Mouse (Mus musculus) hindbrain, postnatal 0 days (tissue): ENCODE measurements at regions not wholly inside any gene's neighbourhood (a gene's known extent, or its start where the extent isn't known, plus 50 kb on each side); places are given as distances from the start of the nearest gene placed in this dataset.

Source experiments
- ATAC-seq: fragments of 200-750 bp; cut with Nextera tagmentation; 2 replicates; pipeline ENCODE4 v1.8.0; 2017; ENCODE audit warnings: mild to moderate bottlenecking, moderate TSS enrichment, moderate library complexity
- DNase-seq: peaks from one replicate; pipeline ENCODE4 v3.0.0-alpha.2; 2015; ENCODE audit warnings: low spot score
- H3K27ac ChIP-seq: fragments of 300-500 bp; sonication (generic); 2 replicates; pipeline ENCODE4 v1.5.1; 2014; ENCODE audit warnings: mild to moderate bottlenecking
- H3K27me3 ChIP-seq: fragments of 300-500 bp; sonication (generic); 2 replicates; pipeline ENCODE4 v1.6.1; 2014; ENCODE audit warnings: low read length, mixed read lengths; ENCODE audit not compliant: insufficient read depth
- H3K36me3 ChIP-seq: fragments of 300-500 bp; sonication (generic); 2 replicates; pipeline ENCODE4 v1.6.1; 2014; ENCODE audit warnings: low read length, mixed read lengths; ENCODE audit not compliant: insufficient read depth
- H3K4me1 ChIP-seq: fragments of 300-500 bp; sonication (generic); 2 replicates; pipeline ENCODE4 v1.6.1; 2014; ENCODE audit warnings: antibody characterized with exemption, low read length, mixed read lengths; ENCODE audit not compliant: insufficient read depth
- H3K4me2 ChIP-seq: fragments of 300-500 bp; sonication (generic); 2 replicates; pipeline ENCODE4 v1.6.1; 2014; ENCODE audit warnings: low read depth, mild to moderate bottlenecking, low read length, moderate library complexity, mixed read lengths
- H3K4me3 ChIP-seq: fragments of 300-500 bp; sonication (generic); 2 replicates; pipeline ENCODE4 v1.5.1; 2014; ENCODE audit warnings: low read length
- H3K9ac ChIP-seq: fragments of 300-500 bp; sonication (generic); replicated peaks from 2 replicates; pipeline ENCODE4 v1.6.1; 2014; ENCODE audit warnings: mild to moderate bottlenecking, low read length, moderate library complexity, mixed read lengths
- H3K9me3 ChIP-seq: fragments of 300-500 bp; sonication (generic); 2 replicates; pipeline ENCODE4 v1.6.1; 2016; ENCODE audit warnings: low read length, mixed read lengths
- CTCF ChIP-seq: IDR thresholded peaks from 2 replicates; pipeline ENCODE4 v1.5.1; 2016; ENCODE audit warnings: antibody characterized with exemption, control low read depth, low read depth
- WGBS: fragments of 180-500 bp; shearing (Covaris S2); extraction: QIAGEN DNeasy Blood & Tissue Kit; methylation state at CpG from one replicate; pipeline ENCODE4 v1.1.7; 2014; 5-methylcytosine and 5-hydroxymethylcytosine counted together

DNA sequence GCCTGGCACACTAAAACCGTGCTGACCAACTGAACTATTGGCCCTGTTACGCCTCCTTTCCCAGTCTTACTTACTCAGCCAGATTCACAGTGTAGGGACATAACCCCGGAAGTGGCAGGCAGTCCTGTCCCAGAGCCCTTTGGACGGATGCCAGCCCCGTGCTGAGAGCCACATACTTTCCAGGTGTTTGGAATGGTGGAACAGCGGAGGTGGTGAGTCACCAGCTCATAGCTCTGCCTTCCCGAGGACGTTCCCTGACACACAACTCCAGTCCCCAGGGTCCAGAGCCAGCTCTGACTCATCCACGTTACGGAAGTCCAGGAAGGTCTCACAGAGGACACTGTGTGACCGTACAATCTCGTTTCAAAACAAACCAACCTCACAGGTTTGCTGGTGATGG lies 61.2 kb upstream of the Zfp217 start:
- Histone ChIP-seq H3K36me3 (no peaks in the 10 kb centered on the region), H3K27ac (no peak overlapping the region), H3K27me3 (no peaks in the 10 kb centered on the region), H3K4me2 (no peak overlapping the region), H3K9ac (no peak overlapping the region), H3K4me3 (no peak overlapping the region), H3K9me3 (no peaks in the 10 kb centered on the region), H3K4me1 (no peaks in the 10 kb centered on the region)
- no peak for DNase-seq
- TF ChIP-seq CTCF = no peak
- WGBS = 76% methylated on average over 12 of the region's 12 CpGs
- no peak for ATAC-seq

DNA sequence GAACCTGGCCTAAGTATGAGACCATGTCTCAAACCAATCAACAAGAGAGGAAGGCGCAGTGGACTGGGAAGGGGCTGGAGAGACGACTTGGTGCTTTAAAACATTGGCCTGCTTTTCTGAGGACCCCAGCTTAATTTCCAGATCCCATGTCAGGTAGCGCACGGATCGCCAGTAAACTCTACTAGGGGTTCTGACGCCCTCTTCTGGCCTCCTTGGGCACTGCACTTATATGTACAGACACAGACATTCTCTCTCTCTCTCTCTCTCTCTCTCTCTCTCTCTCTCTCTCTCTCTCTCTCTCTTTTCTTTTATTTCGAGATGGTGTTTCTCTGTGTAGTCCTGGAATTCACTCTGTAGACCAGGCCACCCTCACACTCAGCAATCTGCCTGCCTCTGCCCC lies 60.0 kb upstream of the Zfp217 start:
- Histone ChIP-seq H3K27me3 (no peaks in the 10 kb centered on the region), H3K4me1 (no peaks in the 10 kb centered on the region), H3K36me3 (no peaks in the 10 kb centered on the region), H3K9ac (no peak overlapping the region), H3K27ac (no peak overlapping the region), H3K9me3 (no peaks in the 10 kb centered on the region), H3K4me3 (no peak overlapping the region), H3K4me2 (no peak overlapping the region)
- 0 out of 2 replicates have a peak, but pooled peaks have one; percentile 8 for TF ChIP-seq CTCF
- DNase-seq (no peak), ATAC-seq (no peak)
- WGBS = 84% methylated on average over 7 of the region's 7 CpGs

DNA sequence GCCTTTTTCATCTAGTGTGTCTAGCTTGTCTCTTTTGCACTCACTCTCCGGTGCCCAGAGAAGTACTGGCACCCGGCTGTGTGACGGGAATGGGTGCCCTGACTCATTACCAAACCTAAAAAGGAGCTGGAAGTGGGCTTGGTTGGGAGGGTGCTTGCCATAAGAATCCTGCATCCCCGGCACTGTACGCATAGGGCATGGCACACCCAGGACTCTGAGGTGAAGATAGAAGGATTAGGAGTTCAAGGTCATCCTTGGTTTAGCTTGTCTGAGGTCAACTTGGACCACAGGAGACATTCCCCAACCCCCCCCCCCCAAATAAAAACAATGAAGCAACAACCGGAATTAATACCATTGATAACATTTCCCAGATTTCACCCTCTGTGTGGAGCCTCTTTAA lies 59.5 kb upstream of the Zfp217 start:
- Histone ChIP-seq H3K27me3 (no peaks in the 10 kb centered on the region), H3K36me3 (no peaks in the 10 kb centered on the region), H3K27ac (no peak overlapping the region), H3K4me2 (no peak overlapping the region), H3K9ac (no peak overlapping the region), H3K9me3 (no peaks in the 10 kb centered on the region), H3K4me1 (no peaks in the 10 kb centered on the region), H3K4me3 (no peak overlapping the region)
- TF ChIP-seq CTCF = no peak
- WGBS = 93% methylated on average over 6 of the region's 6 CpGs
- ATAC-seq = no peak
- DNase-seq = no peak

DNA sequence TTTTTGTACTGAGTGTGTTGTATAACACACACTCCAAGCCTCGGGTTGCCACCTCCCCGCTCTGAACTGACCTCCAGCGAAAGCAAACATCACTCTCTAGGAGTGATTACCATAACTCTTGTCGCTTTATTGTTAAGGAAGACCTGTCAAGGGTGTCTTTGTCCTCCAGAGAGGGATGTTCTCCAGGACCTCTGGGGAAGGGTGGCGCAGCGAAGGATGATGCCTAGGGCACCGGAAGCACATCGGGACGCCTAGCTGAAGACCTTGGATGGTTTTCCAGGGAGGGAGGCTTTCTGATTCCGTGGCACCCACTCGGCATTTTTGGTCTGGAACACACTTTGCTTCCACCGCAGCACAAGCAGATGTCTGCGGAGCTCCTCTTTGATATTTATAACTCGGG lies 59.0 kb upstream of the Zfp217 start:
- DNase-seq (no peak), ATAC-seq (no peak)
- Histone ChIP-seq H3K36me3 (no peaks in the 10 kb centered on the region), H3K4me1 (no peaks in the 10 kb centered on the region), H3K4me2 (no peak overlapping the region), H3K27ac (no peak overlapping the region), H3K4me3 (no peak overlapping the region), H3K9me3 (no peaks in the 10 kb centered on the region), H3K27me3 (no peaks in the 10 kb centered on the region), H3K9ac (no peak overlapping the region)
- 56% methylated on average over 14 of the region's 14 CpGs for WGBS
- TF ChIP-seq CTCF = no peak

DNA sequence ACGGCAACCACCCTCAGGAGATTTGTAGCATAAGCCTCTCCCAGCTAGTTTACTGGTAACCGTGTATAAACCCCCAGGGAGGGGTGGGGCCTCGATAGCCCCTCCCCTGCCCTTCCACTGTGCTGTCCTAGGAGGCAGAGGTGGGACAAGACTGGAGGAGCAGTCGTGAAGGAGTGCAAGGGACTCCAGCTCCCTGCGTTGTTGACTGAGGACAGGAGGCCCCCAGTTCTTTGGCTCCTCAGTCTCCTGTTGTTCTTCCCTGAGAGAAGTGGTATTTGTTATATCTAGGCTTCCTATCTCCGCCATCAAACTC lies 58.5 kb upstream of the Zfp217 start:
- Histone ChIP-seq H3K4me1 (no peaks in the 10 kb centered on the region), H3K4me3 (no peak overlapping the region), H3K9ac (no peak overlapping the region), H3K27ac (no peak overlapping the region), H3K27me3 (no peaks in the 10 kb centered on the region), H3K9me3 (no peaks in the 10 kb centered on the region), H3K36me3 (no peaks in the 10 kb centered on the region), H3K4me2 (no peak overlapping the region)
- WGBS = 13% methylated on average over 6 of the region's 6 CpGs
- no peak for ATAC-seq
- DNase-seq = no peak
- no peak for TF ChIP-seq CTCF

DNA sequence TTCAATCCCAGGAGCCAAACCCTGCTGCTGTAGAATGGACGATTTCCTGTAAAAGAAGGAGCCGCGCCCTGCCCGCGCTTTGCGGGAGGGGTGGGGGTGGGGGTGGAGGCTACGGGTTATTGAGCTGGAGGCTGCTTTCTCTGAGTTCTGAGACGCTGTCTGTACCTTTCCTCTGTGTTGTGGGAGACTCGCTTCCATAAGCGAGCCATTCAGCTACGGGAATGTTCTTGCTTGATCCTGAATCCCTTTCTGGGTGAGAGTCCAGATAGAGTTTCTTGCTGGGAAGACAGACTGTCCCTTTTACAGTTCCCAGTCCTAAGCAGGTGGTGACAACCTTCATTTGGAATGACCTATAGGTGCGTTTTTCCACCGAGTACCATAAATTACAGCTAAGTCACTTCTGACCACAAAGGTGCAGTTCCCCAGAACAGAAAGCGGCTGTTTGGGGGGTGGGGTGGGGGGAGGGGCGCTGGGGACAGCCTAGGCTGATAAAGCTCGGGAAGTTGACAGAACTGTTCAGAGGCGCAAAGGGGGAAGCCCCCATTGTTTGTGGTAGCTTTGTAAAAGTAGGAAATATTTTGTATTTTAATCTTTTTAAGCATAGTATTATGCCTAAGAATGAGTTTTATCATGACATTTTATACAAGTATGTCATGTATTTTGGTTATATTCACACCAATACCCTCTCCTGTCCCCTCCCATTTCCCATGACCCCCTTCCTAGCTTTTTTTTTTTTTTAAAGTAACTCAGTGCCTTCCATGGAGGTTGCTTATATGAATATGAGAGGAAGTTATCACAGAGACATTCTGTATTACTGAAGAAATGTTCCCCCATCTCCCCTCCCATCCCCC lies 57.9 kb upstream of the Zfp217 start:
- H3K4me2 ChIP-seq = peak overlapping the region; percentile 67
- no peaks in the 10 kb centered on the region for H3K27me3 ChIP-seq
- H3K4me1 ChIP-seq = no peaks in the 10 kb centered on the region
- H3K4me3 ChIP-seq = peak overlapping the region; percentile 34
- 0 out of 2 replicates have a peak, but pooled peaks have one; percentile 21 for ATAC-seq
- peak overlapping the region; percentile 41; the same call in 1 of the 2 replicates for H3K9ac ChIP-seq
- WGBS = under 1% methylated on average over 17 of the region's 17 CpGs
- no peaks in the 10 kb centered on the region for H3K9me3 ChIP-seq
- no peaks in the 10 kb centered on the region for H3K36me3 ChIP-seq
- peak; percentile 24 for DNase-seq
- no peak for TF ChIP-seq CTCF
- H3K27ac ChIP-seq = peak overlapping the region; percentile 23; the same call in 1 of the 2 replicates

DNA sequence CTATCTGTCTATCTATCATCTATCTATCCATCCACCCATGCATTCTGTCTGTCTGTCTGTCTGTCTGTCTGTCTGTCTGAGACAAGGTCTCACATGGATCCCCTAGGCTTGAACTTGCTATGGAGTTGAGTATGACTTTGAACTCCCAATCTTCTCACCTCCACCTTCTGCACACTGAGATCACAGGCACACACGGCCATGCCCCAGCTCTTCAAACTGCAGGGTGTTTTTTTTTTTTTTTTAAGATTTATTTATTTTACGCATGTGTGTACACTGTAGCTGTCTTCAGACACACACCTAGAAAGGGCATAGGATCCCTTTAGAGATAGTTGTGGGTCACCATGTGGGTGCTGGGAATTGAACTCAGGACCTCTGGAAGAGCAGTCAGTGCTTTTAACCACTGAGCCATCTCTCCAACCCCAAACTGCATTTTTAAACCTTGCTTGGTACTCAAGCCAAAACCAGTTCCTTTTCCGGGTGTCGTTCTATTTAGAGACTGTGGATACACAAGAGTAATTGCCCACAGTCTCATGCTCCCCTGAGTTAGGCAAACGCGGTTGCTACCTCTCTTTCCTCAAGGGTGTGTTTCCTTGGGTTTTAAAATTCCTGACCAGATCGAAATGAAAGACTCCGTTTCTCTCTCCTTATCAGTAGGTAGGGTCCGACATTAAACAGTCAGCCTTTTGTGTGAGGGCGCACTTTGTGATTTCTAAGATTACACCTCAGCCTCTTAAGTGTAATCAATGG lies 57.0 kb upstream of the Zfp217 start:
- no peak overlapping the region for H3K27ac ChIP-seq
- H3K27me3 ChIP-seq = no peaks in the 10 kb centered on the region
- H3K9ac ChIP-seq = no peak overlapping the region
- 36% methylated on average over 10 of the region's 10 CpGs for WGBS
- DNase-seq (no peak), ATAC-seq (no peak)
- peak overlapping the region; percentile 34 for H3K4me3 ChIP-seq
- no peaks in the 10 kb centered on the region for H3K4me1 ChIP-seq
- peak overlapping the region; percentile 67 for H3K4me2 ChIP-seq
- no peaks in the 10 kb centered on the region for H3K9me3 ChIP-seq
- no peak for TF ChIP-seq CTCF
- no peaks in the 10 kb centered on the region for H3K36me3 ChIP-seq
